Mouse (Mus musculus) kidney, postnatal 0 days (tissue): Measurements from ENCODE around the gene Ankrd65. TPM values are rescaled to one million over a fixed set of nuclear protein-coding genes. Genes with fewer than 3 reads are reported as not detected.

Source experiments
- ATAC-seq: fragments of 200-750 bp; cut with Nextera tagmentation; replicated peaks from 2 replicates; pipeline ENCODE4 v1.8.0; 2017; ENCODE audit warnings: low read depth, moderate number of reproducible peaks, moderate TSS enrichment, moderate library complexity; ENCODE audit not compliant: low FRiP score
- DNase-seq: peaks from one replicate; pipeline ENCODE4 v3.0.0-alpha.2; 2016; ENCODE audit warnings: low spot score
- H3K27ac ChIP-seq: fragments of 300-500 bp; sonication (generic); 2 replicates; pipeline ENCODE4 v1.5.1; 2014; ENCODE audit warnings: mild to moderate bottlenecking
- H3K27me3 ChIP-seq: fragments of 300-500 bp; sonication (generic); 2 replicates; pipeline ENCODE4 v1.6.1; 2014; ENCODE audit warnings: low read length, mixed read lengths; ENCODE audit not compliant: insufficient read depth
- H3K36me3 ChIP-seq: fragments of 300-500 bp; sonication (generic); 2 replicates; pipeline ENCODE4 v1.6.1; 2014; ENCODE audit warnings: low read length, mixed read lengths; ENCODE audit not compliant: insufficient read depth
- H3K4me1 ChIP-seq: fragments of 300-500 bp; sonication (generic); replicated peaks from 2 replicates; pipeline ENCODE4 v1.6.1; 2014; ENCODE audit warnings: antibody characterized with exemption, low read length, mixed read lengths; ENCODE audit not compliant: insufficient read depth
- H3K4me2 ChIP-seq: fragments of 300-500 bp; sonication (generic); 2 replicates; pipeline ENCODE4 v1.6.1; 2014; ENCODE audit warnings: mild to moderate bottlenecking, low read length, moderate library complexity, mixed read lengths
- H3K4me3 ChIP-seq: fragments of 300-500 bp; sonication (generic); replicated peaks from 2 replicates; pipeline ENCODE4 v1.5.1; 2014; ENCODE audit warnings: low read depth, low read length
- H3K9ac ChIP-seq: fragments of 300-500 bp; sonication (generic); 2 replicates; pipeline ENCODE4 v1.6.1; 2014; ENCODE audit warnings: low read depth, low read length
- H3K9me3 ChIP-seq: fragments of 300-500 bp; sonication (generic); replicated peaks from 2 replicates; pipeline ENCODE4 v1.6.1; 2016; ENCODE audit warnings: low read length, inconsistent platforms, mixed read lengths
- CTCF ChIP-seq: IDR thresholded peaks from 2 replicates; pipeline ENCODE4 v1.5.1; 2016; ENCODE audit warnings: antibody characterized with exemption, low read depth, mild to moderate bottlenecking, moderate library complexity
- WGBS: fragments of 180-500 bp; shearing (Covaris S2); extraction: QIAGEN DNeasy Blood & Tissue Kit; methylation state at CpG from one replicate; pipeline ENCODE4 v1.1.7; 2014; 5-methylcytosine and 5-hydroxymethylcytosine counted together
- polyA plus RNA-seq: library from polyadenylated mRNA; unstranded; fragments of >200 nt; fragmentation: Nextera tagmentation; extraction: Ambion mirVana; gene quantifications from 2 replicates; pipeline ENCODE4 v1.2.1, GENCODE M21; 2015

Ankrd65 gene
- polyA plus RNA-seq, 1 experiment from 2014 or later, result 0.28 TPM

GRCm38 (mm10) chr4:155746575-155747490, 43.4 kb upstream of the Ankrd65 start:
- WGBS, result 91% methylated on average over 17 of the region's 17 CpGs
- Histone ChIP-seq H3K4me3 (no peak overlapping the region), H3K4me2 (no peak overlapping the region), H3K36me3 (peaks cover 66% of the 10 kb centered on the region), H3K27ac (no peak overlapping the region), H3K4me1 (no peaks in the 10 kb centered on the region), H3K27me3 (no peaks in the 10 kb centered on the region), H3K9me3 (no peaks in the 10 kb centered on the region), H3K9ac (no peak overlapping the region)
- DNase-seq, result no peak
- TF ChIP-seq CTCF, result no peak
- ATAC-seq, result no peak

- Histone ChIP-seq H3K4me1 (0 out of 2 replicates have a peak, but pooled peaks cover 16% of the 10 kb centered on the region), H3K27ac (no peak overlapping the region), H3K9me3 (no peaks in the 10 kb centered on the region), H3K4me2 (no peak overlapping the region), H3K9ac (no peak overlapping the region), H3K4me3 (no peak overlapping the region), H3K36me3 (peaks cover 30% of the 10 kb centered on the region), H3K27me3 (no peaks in the 10 kb centered on the region)
- ATAC-seq (no peak), DNase-seq (no peak)
- WGBS, result 95% methylated on average over 12 of the region's 12 CpGs
- no peak for TF ChIP-seq CTCF
Measured at GRCm38 (mm10) chr4:155757011-155757410, 33.2 kb upstream of the Ankrd65 start.

- 0 out of 2 replicates have a peak, but pooled peaks cover 16% of the 10 kb centered on the region for H3K4me1 ChIP-seq
- DNase-seq (peak; percentile 61), ATAC-seq (no peak)
- H3K4me3 ChIP-seq, result peak overlapping the region; percentile 73
- H3K9ac ChIP-seq, result peak overlapping the region; percentile 72
- peak; percentile 54 for TF ChIP-seq CTCF
- no peaks in the 10 kb centered on the region for H3K27me3 ChIP-seq
- no peaks in the 10 kb centered on the region for H3K9me3 ChIP-seq
- peaks cover 11% of the 10 kb centered on the region for H3K36me3 ChIP-seq
- H3K4me2 ChIP-seq, result peak overlapping the region; percentile 90
- WGBS, result 2% methylated on average over 10 of the region's 10 CpGs
- peak overlapping the region; percentile 82 for H3K27ac ChIP-seq
Measured at GRCm38 (mm10) chr4:155759862-155760612, 30.2 kb upstream of the Ankrd65 start.

- TF ChIP-seq CTCF, result no peak
Measured at GRCm38 (mm10) chr4:155760613-155761355, 29.5 kb upstream of the Ankrd65 start, which contains the start of gene Atad3a. Gene Atad3a (minus strand): TSS chr4:155761093.

GRCm38 (mm10) chr4:155761356-155762099, 28.7 kb upstream of the Ankrd65 start:
- peak overlapping the region; percentile 73 for H3K4me3 ChIP-seq
- H3K27ac ChIP-seq, result peak overlapping the region; percentile 50; the same call in 1 of the 2 replicates
- H3K36me3 ChIP-seq, result no peaks in the 10 kb centered on the region
- TF ChIP-seq CTCF, result no peak
- ATAC-seq, result no peak
- H3K27me3 ChIP-seq, result no peaks in the 10 kb centered on the region
- H3K9me3 ChIP-seq, result no peaks in the 10 kb centered on the region
- H3K4me1 ChIP-seq, result 0 out of 2 replicates have a peak, but pooled peaks cover 16% of the 10 kb centered on the region
- peak overlapping the region; percentile 61 for H3K9ac ChIP-seq
- 2% methylated on average over 28 of the region's 28 CpGs for WGBS
- DNase-seq, result no peak
- peak overlapping the region; percentile 90 for H3K4me2 ChIP-seq

More at GRCm38 (mm10) chr4:155760613-155761355, 29.5 kb upstream of the Ankrd65 start, which contains the start of gene Atad3a:
- Histone ChIP-seq H3K4me2 (peak within 1 kb of the TSS; percentile 90), H3K9ac (peak within 1 kb of the TSS; percentile 72), H3K4me3 (peak within 1 kb of the TSS; percentile 73), H3K4me1 (0 out of 2 replicates have a peak, but pooled peaks cover 16% of the 10 kb centered on the region), H3K27me3 (no peaks in the 10 kb centered on the region), H3K36me3 (peaks cover 3% of the 10 kb centered on the region; the same call in 1 of the 2 replicates), H3K9me3 (no peaks in the 10 kb centered on the region), H3K27ac (peak within 1 kb of the TSS; percentile 82)
- DNase-seq, result peak; percentile 97
- WGBS, result under 1% methylated on average over 68 of the region's 68 CpGs
- ATAC-seq, result peak; percentile 97
